Mouse (Mus musculus) kidney, postnatal 14 days (tissue): ENCODE data around the gene Ablim1.

Experiments used
- DNase-seq: peaks from one replicate; pipeline ENCODE4 v3.0.0; 2022; ENCODE audit warnings: mixed read lengths

Gene Ablim1

DNA sequence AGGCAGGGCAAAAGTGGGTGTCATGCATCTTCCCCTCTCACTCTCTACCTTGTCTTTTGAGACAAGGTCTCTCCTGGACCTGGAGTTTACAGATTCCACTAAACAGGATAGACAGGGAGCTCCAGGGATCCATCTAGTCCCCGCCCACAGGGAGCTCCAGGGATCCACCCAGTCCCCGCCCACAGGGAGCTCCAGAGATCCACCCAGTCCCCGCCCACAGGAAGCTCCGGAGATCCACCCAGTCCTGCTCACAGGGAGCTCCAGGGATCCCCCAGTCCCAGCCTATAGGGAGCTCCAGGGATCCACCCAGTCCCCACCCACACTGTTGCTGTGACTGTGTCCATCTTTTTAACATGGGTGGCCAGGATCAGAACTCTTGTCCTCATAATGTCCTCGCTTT lies 16.7 kb downstream of the Ablim1 start:
- DNase-seq: no peak

DNA sequence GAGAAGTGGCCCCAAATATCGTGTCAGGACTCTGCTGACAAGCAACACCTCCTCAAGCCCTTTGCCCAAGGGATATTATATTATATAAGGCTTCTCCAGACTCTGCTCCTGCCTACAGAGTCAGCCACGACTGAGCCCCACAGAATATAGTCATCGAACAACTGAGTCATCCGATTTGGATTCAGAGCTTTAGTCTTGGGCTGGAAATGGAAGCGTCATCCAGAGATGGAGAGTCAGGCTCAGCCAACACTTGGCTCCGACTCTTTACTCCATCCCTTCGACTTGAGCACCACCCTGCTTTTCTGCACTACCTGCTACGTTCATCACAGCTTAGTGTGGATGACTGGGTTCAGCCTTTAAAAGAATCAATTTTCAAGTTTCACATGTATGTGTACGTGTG lies 17.3 kb downstream of the Ablim1 start:
- DNase-seq: no peak

DNA sequence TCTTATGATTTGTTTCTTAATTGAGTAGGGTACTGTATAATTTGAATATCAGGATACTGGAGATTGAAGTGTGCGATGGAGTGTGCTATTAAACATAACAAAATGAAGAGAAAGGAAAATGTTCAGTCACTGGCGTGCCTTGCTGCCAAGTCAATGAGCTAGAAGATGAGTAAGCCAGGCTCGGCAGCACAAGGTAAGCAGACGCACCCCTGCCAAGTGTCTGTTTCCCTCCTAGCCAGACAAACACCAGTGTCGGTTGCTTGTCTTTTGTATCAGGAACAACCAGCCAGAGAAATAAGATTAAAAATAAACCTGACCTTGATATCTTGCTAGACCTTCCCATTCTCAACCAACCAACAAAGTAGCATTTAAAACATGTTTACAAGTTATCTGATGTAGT lies 18.2 kb downstream of the Ablim1 start:
- no peak for DNase-seq

DNA sequence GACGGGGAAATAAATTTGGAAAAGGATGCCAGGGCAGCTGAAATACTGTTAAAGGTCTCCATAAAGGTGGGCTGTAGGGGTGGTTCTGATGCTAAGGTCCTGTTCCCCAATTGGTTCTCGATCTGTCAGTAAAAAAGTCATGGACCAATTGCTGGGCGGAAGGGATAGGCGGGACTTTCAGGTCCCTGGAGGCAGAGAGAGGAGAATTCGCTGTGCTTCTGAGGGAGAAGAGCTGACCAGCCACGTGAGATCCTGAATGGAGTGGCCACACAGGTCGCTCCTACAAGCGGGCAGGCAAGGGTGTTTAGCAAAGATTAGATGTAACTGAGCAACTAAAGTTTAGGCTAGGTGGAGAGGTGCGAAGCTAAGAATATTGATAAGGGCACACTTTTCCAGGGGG lies 19.2 kb downstream of the Ablim1 start:
- DNase-seq: no peak

DNA sequence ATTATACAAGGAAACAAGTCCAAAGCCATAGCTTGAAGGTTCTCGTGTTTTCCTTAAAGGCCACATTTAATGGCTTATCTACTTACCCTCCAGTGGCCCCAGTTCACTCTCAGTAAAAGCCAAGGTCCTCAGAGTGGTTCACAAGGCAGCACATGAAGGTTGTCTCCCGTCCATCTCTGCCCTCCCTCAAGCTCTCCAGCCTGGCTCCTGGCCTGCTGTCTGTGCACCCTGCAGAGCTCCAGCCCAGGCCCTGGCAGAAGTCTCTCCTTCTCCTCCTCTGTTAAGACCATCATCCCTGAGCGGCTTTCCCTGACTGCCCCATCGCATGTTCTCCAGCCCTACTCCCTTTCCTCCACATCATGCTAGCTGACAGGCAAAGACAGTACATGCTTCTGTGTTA lies 20.4 kb downstream of the Ablim1 start:
- no peak for DNase-seq

DNA sequence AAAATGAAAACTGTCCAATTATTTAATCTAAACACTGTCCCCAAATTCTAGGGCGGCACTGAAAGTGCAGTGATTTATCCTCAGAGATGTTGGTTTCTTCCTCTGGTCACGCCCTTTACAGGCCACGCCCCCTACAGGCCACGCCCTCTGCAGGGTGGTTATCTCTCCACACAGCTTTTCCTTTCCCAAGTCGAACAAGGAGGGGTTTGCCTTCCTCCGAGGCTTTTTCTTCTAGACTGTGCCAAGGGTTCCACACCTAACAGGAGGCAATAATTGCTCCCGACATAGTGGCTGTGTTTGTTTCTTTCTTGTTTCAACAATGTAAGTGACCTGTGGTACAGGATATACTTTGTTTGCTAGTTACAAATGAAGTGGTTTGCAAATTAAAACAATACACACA lies 21.0 kb downstream of the Ablim1 start:
- DNase-seq: peak; percentile 61

DNA sequence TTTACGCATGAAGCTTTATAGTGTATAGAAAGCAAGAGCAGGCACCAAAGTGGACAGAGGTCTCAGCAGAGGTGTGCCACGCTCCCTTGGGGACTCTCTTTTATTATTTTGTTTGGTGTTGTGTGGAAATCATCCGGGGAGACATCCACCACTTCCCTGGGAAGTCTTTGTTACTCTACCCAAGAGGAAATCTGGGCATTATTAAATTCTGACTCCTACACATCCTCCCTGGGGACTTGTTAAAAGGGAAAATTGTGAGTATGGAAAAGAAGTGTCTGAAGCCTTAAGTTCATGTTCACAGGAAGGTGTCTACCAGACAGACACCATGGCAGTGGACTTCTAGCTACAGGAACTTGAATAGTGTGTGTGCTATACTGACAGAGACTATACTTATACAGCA lies 31.4 kb downstream of the Ablim1 start:
- DNase-seq: no peak

DNA sequence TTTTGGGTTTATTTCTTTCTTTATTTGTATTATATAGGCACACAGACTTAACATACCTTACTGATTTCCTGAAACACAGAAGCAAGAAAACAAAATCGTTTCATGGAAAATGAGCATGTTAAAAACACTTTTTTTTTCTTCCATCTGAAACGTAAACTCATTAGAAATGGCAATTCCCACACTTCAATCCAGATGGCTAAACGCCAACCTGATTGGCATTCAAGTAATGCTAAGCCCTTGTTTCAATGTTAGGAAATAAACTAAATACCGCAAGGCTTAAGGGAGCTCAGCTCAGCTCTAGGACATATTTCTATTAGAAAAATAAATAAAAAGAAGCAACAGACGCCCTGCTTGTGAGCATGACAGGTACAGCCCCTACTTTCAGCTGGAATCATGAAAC lies 32.1 kb downstream of the Ablim1 start:
- peak; percentile 47 for DNase-seq

DNA sequence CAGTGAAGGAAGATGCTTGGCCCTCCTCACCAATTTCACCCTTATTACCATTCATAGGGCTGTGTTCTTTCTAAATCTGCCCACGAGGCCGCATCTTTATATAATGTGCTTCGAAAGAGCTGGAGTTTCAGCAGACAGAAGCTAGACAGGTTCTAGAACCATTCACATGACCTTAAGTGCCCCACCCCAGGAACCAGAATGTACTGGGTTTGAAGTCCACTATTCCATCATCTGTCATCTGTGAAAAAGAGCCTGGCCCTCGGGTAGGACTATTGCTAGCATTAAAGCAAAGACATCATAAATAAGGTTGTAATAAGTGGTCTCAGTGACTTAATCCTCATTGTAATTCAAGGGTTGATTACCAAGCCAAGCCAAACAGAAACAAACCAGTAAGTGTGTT lies 35.1 kb downstream of the Ablim1 start:
- DNase-seq: no peak

DNA sequence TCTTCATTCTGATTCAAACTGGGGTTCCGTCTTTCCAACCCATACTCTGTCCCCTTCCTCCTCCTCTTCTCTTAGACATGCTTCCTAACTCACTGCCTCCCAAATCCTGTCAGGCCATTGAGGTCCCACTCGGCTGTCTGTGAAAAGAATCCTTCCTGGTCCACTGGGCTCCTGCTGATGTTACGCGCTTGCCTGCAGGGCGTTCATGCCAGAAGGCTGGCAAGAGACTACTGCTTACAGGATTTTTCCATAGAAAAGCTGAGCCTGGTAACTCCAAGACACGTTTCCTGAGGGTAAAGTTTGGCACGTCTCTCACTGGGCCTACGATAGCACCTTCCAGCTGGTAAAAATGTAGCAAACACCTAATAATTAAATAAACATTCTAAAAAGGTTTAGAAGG lies 36.5 kb downstream of the Ablim1 start:
- DNase-seq: no peak

DNA sequence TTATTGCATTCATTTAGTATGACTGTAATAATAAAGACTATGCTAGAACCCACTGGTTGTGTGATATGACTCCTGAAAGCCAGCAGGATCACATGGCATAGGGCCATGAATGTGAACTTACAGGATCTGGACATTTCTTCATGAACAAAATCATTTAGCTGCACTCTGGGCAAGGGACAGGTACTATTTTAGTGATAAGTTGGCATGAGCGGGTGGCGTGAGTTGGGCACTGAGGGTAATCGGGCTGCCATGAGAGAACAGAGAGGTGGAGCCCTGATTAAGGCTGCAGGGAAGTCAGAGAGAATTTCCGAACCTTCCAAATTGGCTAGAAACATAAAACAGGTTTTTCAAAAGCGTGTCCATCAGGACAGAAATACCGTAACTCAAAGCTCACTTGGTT lies 37.7 kb downstream of the Ablim1 start:
- DNase-seq: no peak

DNA sequence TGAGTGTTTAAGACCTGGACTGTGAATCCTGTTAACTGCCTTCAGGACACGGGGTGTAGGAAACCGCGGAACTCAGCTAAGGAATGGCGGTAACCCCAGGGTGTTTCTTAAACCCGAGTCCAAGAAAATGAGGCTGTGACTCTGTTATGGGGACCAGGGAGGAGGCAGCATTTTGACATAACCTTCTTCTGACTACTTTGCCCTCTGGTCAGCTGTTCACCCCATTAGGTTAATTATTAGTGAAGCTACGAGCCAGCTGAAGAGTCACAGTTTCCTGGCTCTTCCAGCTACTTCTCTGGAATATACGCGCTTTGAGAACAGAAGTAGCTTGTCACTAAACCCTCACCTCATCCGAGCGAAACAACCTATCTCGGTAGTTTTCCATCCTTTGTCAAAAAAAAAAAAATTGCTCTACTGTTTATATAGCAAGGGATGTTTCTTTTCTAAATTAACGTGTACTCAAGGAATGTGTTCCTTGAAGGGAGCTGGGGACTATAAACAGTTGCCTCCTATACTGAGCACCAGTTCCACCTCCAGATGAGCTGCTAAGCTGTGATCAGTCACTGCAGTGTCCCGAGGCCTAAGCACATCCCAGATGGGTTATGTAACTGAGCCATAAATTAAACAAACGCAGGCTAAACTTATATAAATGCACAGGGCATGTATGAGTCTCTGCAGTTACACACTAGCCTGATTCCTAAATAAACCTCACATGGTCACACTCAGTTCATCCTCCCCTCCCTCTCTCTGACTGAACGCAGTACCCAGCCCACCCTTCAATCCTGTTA lies 39.4 kb downstream of the Ablim1 start:
- DNase-seq: peak; percentile 74

DNA sequence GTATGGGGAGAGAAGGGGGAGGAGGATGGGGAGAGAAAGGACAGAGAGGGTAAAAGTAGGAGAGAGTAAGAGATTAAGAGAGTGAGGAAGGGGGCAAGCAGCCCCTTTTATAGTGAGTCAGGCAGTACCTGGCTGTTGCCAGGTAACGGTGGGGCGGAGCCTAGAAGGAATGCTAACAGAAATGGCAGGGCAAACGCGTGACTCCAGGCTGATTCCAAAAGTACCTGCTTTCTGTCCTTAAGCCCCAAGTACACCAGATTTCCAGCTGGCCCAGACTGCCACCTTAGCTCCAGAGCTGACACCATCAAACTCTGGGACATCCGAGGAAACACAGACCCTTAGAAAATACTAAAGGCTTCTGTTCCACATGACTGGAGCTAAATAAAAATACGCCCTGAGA lies 40.0 kb downstream of the Ablim1 start:
- peak; percentile 90 for DNase-seq

DNA sequence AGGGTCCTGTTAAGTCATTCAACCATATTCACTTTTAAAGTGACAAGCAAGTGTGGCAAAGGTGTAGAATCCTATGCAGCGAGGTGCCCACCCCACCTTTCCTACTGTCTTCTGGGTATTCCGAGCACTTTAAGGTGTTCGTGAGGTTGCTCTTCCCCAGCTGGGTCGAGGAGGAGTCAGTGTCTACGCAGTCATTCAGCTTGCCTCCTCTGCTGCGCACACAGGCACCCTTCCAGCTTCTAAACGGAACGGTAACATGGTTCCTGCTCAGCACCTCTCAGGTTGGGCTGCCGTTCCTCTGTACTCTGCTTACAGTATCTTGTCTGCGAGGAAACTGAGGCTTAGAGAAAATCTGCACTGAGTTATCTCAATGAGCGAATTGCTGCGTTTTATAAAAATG lies 40.4 kb downstream of the Ablim1 start:
- no peak for DNase-seq

DNA sequence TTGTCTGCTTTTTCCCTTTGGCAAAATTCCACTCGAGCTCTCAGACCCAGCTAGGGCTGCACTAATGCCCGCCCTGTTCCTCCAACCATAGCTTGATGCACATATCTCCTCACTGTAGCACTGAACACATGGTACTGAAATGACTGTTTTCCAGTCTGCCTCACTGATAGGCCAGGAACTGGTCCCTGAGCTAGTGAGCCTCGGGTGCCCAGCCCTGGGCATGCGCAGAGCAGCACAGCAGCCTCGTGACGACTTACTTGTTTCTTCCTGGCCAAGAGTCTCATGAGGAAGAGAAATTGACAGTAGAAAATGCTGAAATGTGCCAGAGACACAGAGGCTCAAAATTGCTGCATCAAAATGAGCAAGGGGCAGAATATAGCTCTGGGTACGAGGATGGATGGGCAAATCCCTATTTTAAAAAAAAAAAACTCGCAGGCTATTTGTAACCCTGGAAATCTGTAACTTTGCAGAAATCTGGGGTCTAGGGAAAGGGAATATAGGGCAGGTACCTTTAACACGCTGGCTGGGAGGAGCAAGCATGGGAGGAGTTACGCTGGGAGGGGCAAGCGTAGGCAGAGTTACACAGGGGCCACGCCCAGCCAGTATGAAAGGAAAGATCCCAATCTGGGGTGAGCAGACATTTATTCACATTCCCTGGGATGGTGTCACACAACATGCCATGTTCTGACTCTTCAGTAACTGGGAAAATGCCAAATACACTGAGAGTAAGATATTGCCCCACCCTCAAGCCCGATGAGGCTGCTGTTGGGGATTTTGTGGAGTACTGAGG lies 41.7 kb downstream of the Ablim1 start:
- DNase-seq: peak; percentile 75

DNA sequence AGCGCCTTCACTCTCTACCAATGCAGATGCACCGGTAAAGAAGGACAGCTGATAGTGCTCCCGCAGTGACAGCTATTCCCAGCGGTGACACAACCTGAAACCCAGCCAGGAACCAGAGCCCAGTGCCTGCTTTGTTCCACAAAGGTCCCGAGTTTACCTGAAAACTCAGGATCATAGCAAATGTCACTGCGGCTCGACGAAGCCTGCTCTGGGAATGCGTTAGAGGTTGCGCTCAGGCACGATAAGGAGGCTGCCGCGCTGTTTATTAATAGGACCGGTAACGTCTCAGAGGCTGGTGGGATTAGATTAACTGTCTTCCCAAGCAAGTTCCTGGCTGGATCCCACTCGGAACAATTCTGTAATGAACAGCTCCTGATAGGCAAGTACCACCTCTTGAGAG lies 43.0 kb downstream of the Ablim1 start:
- DNase-seq: no peak

DNA sequence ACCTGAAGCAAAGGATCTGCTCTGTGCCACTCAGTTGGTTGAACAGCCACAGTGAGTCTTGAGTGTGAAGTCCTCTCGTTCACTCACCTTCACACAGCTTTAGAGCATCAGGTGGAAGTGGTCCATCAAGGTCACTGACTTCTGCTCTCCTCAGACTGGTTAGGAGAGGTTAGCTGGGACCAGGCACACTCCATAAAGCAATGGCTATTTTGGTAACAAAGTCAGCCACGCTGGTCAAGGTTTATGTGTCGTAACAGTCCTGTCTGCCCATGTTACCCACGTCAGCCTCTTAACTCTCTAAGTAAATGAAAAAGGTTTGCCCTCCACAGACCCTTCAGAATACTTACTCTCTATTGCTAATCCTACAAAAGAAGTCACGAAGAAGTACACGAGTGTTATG lies 44.0 kb downstream of the Ablim1 start:
- DNase-seq: no peak

DNA sequence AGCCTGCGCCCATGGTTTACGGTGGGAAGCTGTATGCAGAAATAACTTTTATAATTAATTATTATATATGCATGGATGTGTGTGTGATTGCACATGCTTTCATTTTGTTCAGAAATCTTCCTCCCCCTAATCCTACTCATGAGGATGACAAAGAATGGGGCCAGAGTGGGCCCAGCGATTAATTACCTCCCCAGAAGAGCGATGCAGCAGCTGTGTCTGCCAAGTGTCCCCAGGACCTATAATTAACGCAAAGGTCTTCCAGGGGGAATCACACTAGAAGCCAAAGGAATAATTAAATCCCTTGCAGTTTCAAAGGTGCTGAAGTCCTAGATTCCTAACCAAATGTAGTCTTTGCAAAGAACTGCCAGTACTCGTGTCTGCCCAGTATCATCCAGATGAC lies 44.9 kb downstream of the Ablim1 start:
- no peak for DNase-seq

DNA sequence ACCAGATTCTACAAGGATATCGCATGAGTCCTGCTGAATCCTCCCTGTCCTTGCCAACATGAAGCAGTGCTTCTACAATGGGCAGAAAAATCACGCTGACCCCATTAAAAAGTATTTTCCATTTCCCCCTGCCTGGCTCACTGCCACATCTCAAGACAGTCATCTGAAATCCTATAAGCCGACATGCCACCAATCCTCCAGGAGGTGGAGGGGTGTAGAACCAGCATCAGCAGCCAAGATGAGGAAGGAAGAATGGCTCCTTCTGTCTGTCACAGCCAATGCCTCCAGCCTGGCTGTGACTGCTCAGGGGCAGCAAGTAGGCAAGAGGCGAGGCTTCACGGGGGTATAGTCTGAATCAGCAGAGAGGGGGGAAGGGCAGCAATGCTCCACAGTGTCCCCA lies 47.2 kb downstream of the Ablim1 start:
- DNase-seq: no peak

DNA sequence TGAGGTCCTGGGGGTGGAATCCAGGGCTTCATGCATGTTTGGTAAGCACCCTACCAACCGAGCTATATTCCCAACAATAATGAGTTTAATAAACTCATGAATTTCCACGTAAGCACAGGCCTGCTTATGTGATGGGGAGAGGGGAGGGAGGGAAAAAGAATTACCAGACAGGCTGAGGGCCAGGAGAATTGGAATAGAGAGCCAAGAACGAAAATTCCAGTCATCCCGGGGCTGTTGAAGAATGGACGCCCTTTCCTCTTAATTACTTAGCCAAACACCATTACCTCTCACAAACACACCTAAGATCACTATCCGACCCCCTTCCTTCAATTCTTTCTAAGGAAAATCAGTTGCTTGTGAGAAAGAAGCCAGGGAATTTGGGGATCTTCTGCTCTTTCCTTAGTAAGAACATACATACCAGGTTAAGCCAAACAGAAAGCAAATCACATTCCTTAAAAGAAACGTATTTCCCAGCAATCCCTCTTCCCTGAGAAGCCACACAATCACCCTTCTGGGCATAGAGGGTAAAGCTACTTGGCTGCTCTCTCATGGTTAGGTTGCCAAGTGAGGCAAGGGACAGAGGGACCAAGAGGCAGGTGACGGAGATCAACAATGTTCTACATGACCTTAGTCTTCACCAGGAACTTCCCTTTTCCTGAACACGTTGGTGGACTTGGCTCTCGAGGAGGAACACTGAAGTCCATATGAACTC lies 48.2 kb downstream of the Ablim1 start:
- DNase-seq: no peak

DNA sequence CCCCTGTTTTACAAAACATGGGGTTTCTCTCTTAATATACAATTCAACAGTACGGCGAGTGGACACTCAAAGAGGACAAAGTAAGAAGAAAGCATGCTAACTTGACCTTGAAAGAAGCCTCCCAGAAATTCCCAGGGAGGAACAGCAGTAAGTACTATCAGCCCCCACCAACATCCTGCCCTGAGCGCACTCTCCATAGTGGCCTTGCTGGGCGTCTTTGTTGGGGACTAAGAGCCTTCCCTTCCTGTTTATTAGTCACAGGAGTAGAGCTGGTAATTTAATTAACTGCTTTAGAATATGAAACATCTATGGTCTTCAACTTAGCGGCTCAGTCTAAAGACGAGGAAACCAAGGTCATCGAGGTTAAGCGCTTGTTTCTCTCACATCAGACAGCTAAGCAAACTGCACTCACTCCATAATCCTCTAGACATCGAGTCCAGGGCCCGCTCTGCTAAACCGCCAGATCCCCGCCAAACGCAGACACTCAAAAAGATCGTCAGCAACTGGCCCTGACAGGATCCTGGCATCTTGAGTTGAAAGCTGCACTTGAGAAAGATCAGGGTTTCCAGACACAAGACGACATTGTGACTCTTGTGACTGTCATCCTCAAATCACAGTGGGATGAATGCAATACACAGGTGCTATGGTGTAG lies 50.3 kb downstream of the Ablim1 start:
- DNase-seq: no peak

DNA sequence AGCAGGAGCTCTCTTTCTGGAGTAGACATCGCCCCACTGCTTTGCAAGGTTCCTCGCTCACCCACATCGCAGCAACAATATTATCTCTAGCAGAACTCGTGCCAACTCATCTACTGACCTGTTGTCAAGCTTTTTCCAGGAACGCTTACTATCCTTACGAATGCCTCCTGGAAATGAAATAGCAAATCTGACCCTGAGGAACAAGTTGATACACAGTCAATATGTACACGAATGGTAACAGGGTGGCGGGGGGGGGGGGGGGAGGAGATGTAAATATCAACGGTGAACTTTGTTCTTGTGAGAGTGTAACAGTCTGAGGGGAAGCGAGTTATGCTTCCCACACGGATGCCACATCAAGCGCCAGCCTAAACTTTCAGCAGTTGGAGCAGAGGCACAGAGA lies 56.9 kb downstream of the Ablim1 start:
- no peak for DNase-seq

DNA sequence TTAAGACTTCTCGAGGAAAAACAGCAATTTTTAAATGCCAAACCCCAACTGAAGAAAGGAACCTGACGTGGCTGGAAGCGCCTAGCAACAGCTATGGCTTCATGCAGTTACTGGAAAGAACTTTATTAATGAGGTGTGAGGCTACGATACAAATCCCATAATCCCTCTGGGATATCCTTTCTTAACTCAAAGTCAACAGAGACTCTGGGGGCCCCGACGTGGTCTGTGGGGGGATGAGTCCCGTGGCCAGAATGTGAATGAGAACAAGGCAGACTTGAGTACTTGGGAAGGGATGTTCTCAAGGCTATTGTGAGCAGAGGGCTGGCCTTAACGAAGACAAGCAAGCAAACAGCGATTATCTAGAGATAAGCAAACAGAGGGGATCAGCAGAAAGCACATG lies 58.1 kb downstream of the Ablim1 start:
- no peak for DNase-seq
